Comparison of ENCODE assay signal across 10 mouse cellular contexts in genomic region chr4:117770935-117771334, GRCm38 (mm10). TPM values are rescaled to one million over a fixed set of nuclear protein-coding genes. Genes with fewer than 3 reads are reported as not detected.
DNase-seq lines count a peak whose midpoint lies in the region; ATAC-seq and TF ChIP-seq lines count a peak whose summit lies in the region.
"Had no signal": no experiment of that assay in that cellular context is flagged by ENCODE, and none has a peak within 500 bp of the region (broad histone marks: within the 10 kb centered on the region; RNA-seq: fewer than 3 reads in every experiment).

No protein-coding gene starts in this region.

- no peak overlapping the region for H3K27ac ChIP-seq in heart, embryonic 12.5 days (ENCODE audit: poor library complexity, severe bottlenecking)

- TF ChIP-seq POLR2A in lung, adult 2 months (IDR thresholded peaks at IDR 0.05; ENCODE audit: borderline replicate concordance, extremely low read depth, low read depth, low read length): no peak

- 19% methylated on average over 5 of the region's 5 CpGs for WGBS in heart, embryonic 12.5 days
- 22% methylated on average over 5 of the region's 5 CpGs for WGBS in lung, adult 2 months

- H3K4me1 ChIP-seq in heart, embryonic 12.5 days (replicated peaks): no peaks in the 10 kb centered on the region
- no peaks in the 10 kb centered on the region for H3K4me1 ChIP-seq in lung, adult 2 months (ENCODE audit: control insufficient read depth, insufficient read depth, low read length)

- H3K4me2 ChIP-seq in heart, embryonic 12.5 days: no peak overlapping the region

- peak; percentile 22 for DNase-seq in heart, adult 11 months
- peak; percentile 85 for DNase-seq in ZHBTc4 (ENCODE audit: low read depth, low spot score)
- DNase-seq in cerebellum, postnatal 4 days (ENCODE audit: low spot score in 2 of 2): peak; percentile 33 to 72
- DNase-seq in layer of hippocampus, adult 18-20 months (ENCODE audit: low spot score in 2 of 2): peak; percentile 62 to 92
- DNase-seq in lung, adult 2 months: peak; percentile 51
- DNase-seq in right cerebral cortex, postnatal 4 days: peak; percentile 75

- no peak for ATAC-seq in heart, embryonic 12.5 days (ENCODE audit: insufficient number of reproducible peaks, low FRiP score)
- ATAC-seq in granulocyte monocyte progenitor cell, adult 5-6 weeks (replicated peaks; ENCODE audit: poor library complexity, severe bottlenecking): peak; percentile 25; the same call in 1 of the 2 replicates

- H3K36me3 ChIP-seq in heart, embryonic 12.5 days: no peaks in the 10 kb centered on the region

- no peaks in the 10 kb centered on the region for H3K9me3 ChIP-seq in heart, embryonic 12.5 days (replicated peaks)

- no peak overlapping the region for H3K9ac ChIP-seq in heart, embryonic 12.5 days

- no peaks in the 10 kb centered on the region for H3K27me3 ChIP-seq in heart, embryonic 12.5 days (replicated peaks)

- no peak for TF ChIP-seq CTCF in lung, adult 2 months (IDR thresholded peaks at IDR 0.05; ENCODE audit: insufficient read depth, low read length)

- no peak overlapping the region for H3K4me3 ChIP-seq in heart, embryonic 12.5 days
- H3K4me3 ChIP-seq in lung, adult 2 months (replicated peaks; ENCODE audit: extremely low read depth, low read depth, low read length): no peak overlapping the region

RNA-seq across cellular contexts. Expression of gene Klf17, which starts 5.5 kb away (rescaled TPM):
- polyA plus RNA-seq in heart, embryonic 12.5 days (2016; fragmentation: Nextera tagmentation; extraction: Ambion mirVana): not detected in 2 replicates
- total RNA-seq in granulocyte monocyte progenitor cell, adult 5-6 weeks (2014; fragmentation: Nextera tagmentation): not detected in 2 replicates
- not detected in 2 replicates for total RNA-seq in granulocyte monocyte progenitor cell, adult 5-6 weeks (2017)
- not detected for total RNA-seq in layer of hippocampus, adult 18-20 months (2021)
- polyA plus RNA-seq in lung, adult 2 months (2012; rRNA removed): not detected in 2 replicates
- polyA plus RNA-seq: liver, embryonic 16.5 days had no signal

RNA-seq across cellular contexts. Expression of gene Gm12845, which starts 46.7 kb away (rescaled TPM):
- polyA plus RNA-seq in heart, embryonic 12.5 days (2016; fragmentation: Nextera tagmentation; extraction: Ambion mirVana): not detected in 2 replicates
- total RNA-seq in granulocyte monocyte progenitor cell, adult 5-6 weeks (2014; fragmentation: Nextera tagmentation): not detected in 2 replicates
- total RNA-seq in granulocyte monocyte progenitor cell, adult 5-6 weeks (2017): not detected in 2 replicates
- total RNA-seq in layer of hippocampus, adult 18-20 months (2021): not detected
- not detected in 2 replicates for polyA plus RNA-seq in lung, adult 2 months (2012; rRNA removed)
- polyA plus RNA-seq: liver, embryonic 16.5 days; testis, adult 2 months had no signal

Comparison
In these comparisons a context has a peak if more than half of its experiments do, and no peak if none do; other contexts are left out.
1. DNase-seq: peak in every context shown above with its lines; median percentile 85 in ZHBTc4; 77 in layer of hippocampus, adult 18-20 months; 75 in right cerebral cortex, postnatal 4 days; 52 in cerebellum, postnatal 4 days; 51 in lung, adult 2 months; 22 in heart, adult 11 months.